8 mouse cellular contexts compared by ENCODE assay signal in the genomic region with DNA sequence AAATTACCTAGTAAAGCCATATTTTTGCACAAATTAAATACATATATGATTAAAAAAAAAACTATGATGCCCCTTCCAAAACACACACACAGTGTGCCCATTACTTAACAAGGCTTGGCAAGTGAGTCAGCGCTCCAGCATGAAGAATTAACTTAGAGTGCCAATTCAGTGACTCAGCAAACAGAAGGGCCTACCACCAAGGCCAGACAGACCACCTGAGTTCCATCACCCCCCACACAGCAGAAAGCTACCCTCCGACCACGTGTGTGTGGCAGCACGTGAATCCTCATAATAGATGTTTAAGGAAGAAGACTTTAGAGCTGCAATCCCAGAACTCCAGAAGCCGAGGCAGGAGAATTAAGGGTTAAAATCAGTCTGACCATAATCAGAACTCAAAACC. TPM values are rescaled to one million over a fixed set of nuclear protein-coding genes. Genes with fewer than 3 reads are reported as not detected.
A peak's percentile ranks its signal among the peaks of the same experiment; 100 is the strongest.
DNase-seq lines count a peak whose midpoint lies in the region; ATAC-seq and TF ChIP-seq lines count a peak whose summit lies in the region.

No protein-coding gene starts in this region.

- no peak for TF ChIP-seq CTCF in liver, embryonic 14.5 days (IDR thresholded peaks at IDR 0.05; ENCODE audit: low read depth)

- peaks cover 19% of the 10 kb centered on the region for H3K4me1 ChIP-seq in heart, embryonic 13.5 days
- H3K4me1 ChIP-seq in forebrain, embryonic 15.5 days: peaks cover 24% of the 10 kb centered on the region
- peaks cover 3 to 6% of the 10 kb centered on the region in 2 experiments for H3K4me1 ChIP-seq in liver, embryonic 14.5 days (replicated peaks; ENCODE audit: control insufficient read depth in 2 of 2, insufficient read depth in 2 of 2, low read length in 1 of 2)

- H3K27me3 ChIP-seq in heart, embryonic 13.5 days (replicated peaks): no peaks in the 10 kb centered on the region
- H3K27me3 ChIP-seq in forebrain, embryonic 15.5 days: no peaks in the 10 kb centered on the region
- no peaks in the 10 kb centered on the region for H3K27me3 ChIP-seq in liver, embryonic 14.5 days (ENCODE audit: control insufficient read depth, insufficient read depth, low read length)

- no peak overlapping the region; the same call in 1 of the 2 replicates for H3K27ac ChIP-seq in heart, embryonic 13.5 days (replicated peaks)
- no peak overlapping the region for H3K27ac ChIP-seq in forebrain, embryonic 15.5 days (replicated peaks)
- H3K27ac ChIP-seq in liver, embryonic 14.5 days: no peak overlapping the region; the same call in 1 of the 2 replicates

- peak overlapping the region; percentile 94 for H3K9ac ChIP-seq in heart, embryonic 13.5 days
- peak overlapping the region; percentile 85 for H3K9ac ChIP-seq in forebrain, embryonic 15.5 days (replicated peaks)
- H3K9ac ChIP-seq in liver, embryonic 14.5 days (replicated peaks): peak overlapping the region; percentile 80

- TF ChIP-seq EP300 in liver, embryonic 14.5 days (IDR thresholded peaks at IDR 0.05; ENCODE audit: low read depth): no peak

- intact Hi-C loops in heart, postnatal 10 days (cut with DNase I): no loop called here

- DNase-seq in heart, postnatal 10 days: no peak
- DNase-seq in MN1 (ENCODE audit: low spot score): peak; percentile 59
- peak in 1 of 3 experiments; percentile 20 for DNase-seq in liver, embryonic 14.5 days (ENCODE audit: low read depth in 3 of 3, low spot score in 3 of 3)
- no peak for DNase-seq in right cerebral cortex, postnatal 14 days
- DNase-seq in right cerebral cortex, adult 18-20 months: no peak

- H3K4me3 ChIP-seq in heart, embryonic 13.5 days: peak overlapping the region; percentile 92
- peak overlapping the region; percentile 95 for H3K4me3 ChIP-seq in forebrain, embryonic 15.5 days
- peak overlapping the region; percentile 72 to 83 for H3K4me3 ChIP-seq in liver, embryonic 14.5 days (ENCODE audit: insufficient read depth in 1 of 2, low read depth in 2 of 2, low read length in 2 of 2)

- H3K4me2 ChIP-seq in heart, embryonic 13.5 days: peak overlapping the region; percentile 93
- peak overlapping the region; percentile 86 for H3K4me2 ChIP-seq in forebrain, embryonic 15.5 days (replicated peaks)
- H3K4me2 ChIP-seq in liver, embryonic 14.5 days (ENCODE audit: low read depth): peak overlapping the region; percentile 94

- H3K36me3 ChIP-seq in heart, embryonic 13.5 days: peaks cover 48% of the 10 kb centered on the region
- H3K36me3 ChIP-seq in forebrain, embryonic 15.5 days: peaks cover 41% of the 10 kb centered on the region
- peaks cover 35% of the 10 kb centered on the region for H3K36me3 ChIP-seq in liver, embryonic 14.5 days (replicated peaks; ENCODE audit: control insufficient read depth, insufficient read depth, low read depth)

- WGBS in heart, embryonic 13.5 days: 31% methylated on average over 5 of the region's 5 CpGs
- WGBS in forebrain, embryonic 15.5 days: 33% methylated on average over 5 of the region's 5 CpGs
- 13% methylated on average over 5 of the region's 5 CpGs for WGBS in liver, embryonic 14.5 days (ENCODE audit: insufficient replicate concordance)

- no peaks in the 10 kb centered on the region for H3K9me3 ChIP-seq in heart, embryonic 13.5 days
- H3K9me3 ChIP-seq in forebrain, embryonic 15.5 days: no peaks in the 10 kb centered on the region
- H3K9me3 ChIP-seq in liver, embryonic 14.5 days (ENCODE audit: control insufficient read depth, low read length): no peaks in the 10 kb centered on the region

- no peak for ATAC-seq in heart, embryonic 13.5 days (ENCODE audit: extremely low read depth, insufficient number of reproducible peaks, low FRiP score, low TSS enrichment)
- no peak for ATAC-seq in forebrain, embryonic 15.5 days (replicated peaks)
- ATAC-seq in liver, embryonic 14.5 days (ENCODE audit: insufficient read depth): no peak
- no peak for ATAC-seq in monocyte, adult 5-6 weeks (replicated peaks; ENCODE audit: insufficient number of reproducible peaks, low FRiP score, low TSS enrichment, poor library complexity, severe bottlenecking)

RNA-seq across cellular contexts. Expression of gene Kansl2, which starts 1.8 kb away (rescaled TPM):
- polyA plus RNA-seq in heart, embryonic 13.5 days (2015; fragmentation: Nextera tagmentation; extraction: Ambion mirVana): 80.4 and 81.1 TPM in 2 replicates
- total RNA-seq in heart, postnatal 10 days (2021): 10 to 100 TPM; 89.3 to 91.8 TPM
- 140 and 152 TPM in 2 replicates for polyA plus RNA-seq in forebrain, embryonic 15.5 days (2015; fragmentation: Nextera tagmentation; extraction: Ambion mirVana)
- polyA plus RNA-seq in liver, embryonic 14.5 days (2012; rRNA removed): 17.5 and 21.7 TPM in 2 replicates
- polyA plus RNA-seq in liver, embryonic 14.5 days (2014; fragmentation: Nextera tagmentation; extraction: Ambion mirVana): 31.1 and 35.6 TPM in 2 replicates
- total RNA-seq in monocyte, adult 5-6 weeks (2017): 35.4 to 46.2 TPM (median 40.6 TPM) in 3 replicates

RNA-seq across cellular contexts. Expression of gene Ccnt1, which starts 38.4 kb away (rescaled TPM):
- polyA plus RNA-seq in heart, embryonic 13.5 days (2015; fragmentation: Nextera tagmentation; extraction: Ambion mirVana): 35.2 and 35.8 TPM in 2 replicates
- 10 to 100 TPM; 34.5 to 40.0 TPM for total RNA-seq in heart, postnatal 10 days (2021)
- polyA plus RNA-seq in forebrain, embryonic 15.5 days (2015; fragmentation: Nextera tagmentation; extraction: Ambion mirVana): 66.5 and 72.0 TPM in 2 replicates
- 6.1 and 8.2 TPM in 2 replicates for polyA plus RNA-seq in liver, embryonic 14.5 days (2012; rRNA removed)
- polyA plus RNA-seq in liver, embryonic 14.5 days (2014; fragmentation: Nextera tagmentation; extraction: Ambion mirVana): 23.7 and 24.7 TPM in 2 replicates
- 112 to 132 TPM (median 124 TPM) in 3 replicates for total RNA-seq in monocyte, adult 5-6 weeks (2017)

RNA-seq across cellular contexts. Expression of gene 4930415O20Rik, which starts 38.5 kb away (rescaled TPM):
- 0.29 and 0.48 TPM in 2 replicates for polyA plus RNA-seq in heart, embryonic 13.5 days (2015; fragmentation: Nextera tagmentation; extraction: Ambion mirVana)
- under 1 TPM in 1 of 2 experiments, not detected in 1; 0.53 TPM for total RNA-seq in heart, postnatal 10 days (2021)
- polyA plus RNA-seq in forebrain, embryonic 15.5 days (2015; fragmentation: Nextera tagmentation; extraction: Ambion mirVana): 0.56 TPM in 1 of 2 replicates, not detected in the other
- not detected in 2 replicates for polyA plus RNA-seq in liver, embryonic 14.5 days (2012; rRNA removed)
- not detected in 2 replicates for polyA plus RNA-seq in liver, embryonic 14.5 days (2014; fragmentation: Nextera tagmentation; extraction: Ambion mirVana)
- not detected in 3 replicates for total RNA-seq in monocyte, adult 5-6 weeks (2017)

RNA-seq across cellular contexts. Expression of gene Olfr279, which starts 40.1 kb away (rescaled TPM):
- polyA plus RNA-seq in heart, embryonic 13.5 days (2015; fragmentation: Nextera tagmentation; extraction: Ambion mirVana): not detected in 2 replicates
- not detected for total RNA-seq in heart, postnatal 10 days (2021)
- not detected in 2 replicates for polyA plus RNA-seq in forebrain, embryonic 15.5 days (2015; fragmentation: Nextera tagmentation; extraction: Ambion mirVana)
- polyA plus RNA-seq in liver, embryonic 14.5 days (2012; rRNA removed): not detected in 2 replicates
- not detected in 2 replicates for polyA plus RNA-seq in liver, embryonic 14.5 days (2014; fragmentation: Nextera tagmentation; extraction: Ambion mirVana)
- not detected in 3 replicates for total RNA-seq in monocyte, adult 5-6 weeks (2017)

RNA-seq across cellular contexts. Expression of gene Lalba, which starts 49.8 kb away (rescaled TPM):
- not detected in 2 replicates for polyA plus RNA-seq in heart, embryonic 13.5 days (2015; fragmentation: Nextera tagmentation; extraction: Ambion mirVana)
- total RNA-seq in heart, postnatal 10 days (2021): under 1 TPM in 1 of 2 experiments, not detected in 1; 0.47 TPM
- not detected in 2 replicates for polyA plus RNA-seq in forebrain, embryonic 15.5 days (2015; fragmentation: Nextera tagmentation; extraction: Ambion mirVana)
- polyA plus RNA-seq in liver, embryonic 14.5 days (2012; rRNA removed): not detected in 2 replicates
- not detected in 2 replicates for polyA plus RNA-seq in liver, embryonic 14.5 days (2014; fragmentation: Nextera tagmentation; extraction: Ambion mirVana)
- total RNA-seq in monocyte, adult 5-6 weeks (2017): not detected in 3 replicates
